Mouse (Mus musculus) liver, embryonic 14.5 days (tissue): Measurements from ENCODE around the gene Alx3. TPM values are rescaled to one million over a fixed set of nuclear protein-coding genes. Genes with fewer than 3 reads are reported as not detected.

Source experiments
- ATAC-seq: fragments of 200-750 bp; cut with Nextera tagmentation; 2 replicates; pipeline ENCODE4 v1.8.0; 2017; ENCODE audit warnings: moderate number of reproducible peaks, mild to moderate bottlenecking, moderate library complexity; ENCODE audit not compliant: insufficient read depth
- DNase-seq, 3 experiments: peaks; one replicate each; pipeline ENCODE4 v3.0.0-alpha.2; 2012 to 2013; ENCODE audit warnings: low read depth in 3 of 3, low spot score in 3 of 3
- H3K27ac ChIP-seq: fragments of 300-500 bp; sonication (generic); 2 replicates; pipeline ENCODE4 v1.5.1; 2014; ENCODE audit warnings: moderate library complexity, mild to moderate bottlenecking, control low read depth, inconsistent platforms
- H3K27me3 ChIP-seq: fragments of 300-500 bp; sonication (generic); 2 replicates; pipeline ENCODE4 v1.6.1; 2014; ENCODE audit warnings: mild to moderate bottlenecking, low read length, moderate library complexity; ENCODE audit not compliant: control insufficient read depth, insufficient read depth
- H3K36me3 ChIP-seq: fragments of 300-500 bp; sonication (generic); replicated peaks from 2 replicates; pipeline ENCODE4 v1.6.1; 2014; ENCODE audit warnings: low read depth; ENCODE audit not compliant: control insufficient read depth, insufficient read depth
- H3K4me1 ChIP-seq, 2 experiments: fragments of 200-500 bp in 1 of 2; fragments of 300-500 bp in 1 of 2; sonication (generic) in 1 of 2; replicated peaks; 2 replicates each; pipeline ENCODE4 v1.6.1; 2012 to 2014; ENCODE audit warnings: antibody characterized with exemption in 1 of 2, inconsistent platforms in 1 of 2, low read length in 1 of 2; ENCODE audit not compliant: control insufficient read depth in 2 of 2, insufficient read depth in 2 of 2
- H3K4me2 ChIP-seq: fragments of 300-500 bp; sonication (generic); 2 replicates; pipeline ENCODE4 v1.6.1; 2014; ENCODE audit warnings: low read depth, mild to moderate bottlenecking, control low read depth, moderate library complexity
- H3K4me3 ChIP-seq, 2 experiments: fragments of 200-500 bp in 1 of 2; fragments of 300-500 bp in 1 of 2; sonication (generic) in 1 of 2; 2 replicates each; pipeline ENCODE4 v1.5.1; 2012 to 2014; ENCODE audit warnings: low read depth in 2 of 2, low read length in 2 of 2, mild to moderate bottlenecking in 2 of 2, control low read depth in 1 of 2, inconsistent platforms in 1 of 2, moderate library complexity in 1 of 2; ENCODE audit not compliant: insufficient read depth in 1 of 2
- H3K9ac ChIP-seq: fragments of 300-500 bp; sonication (generic); replicated peaks from 2 replicates; pipeline ENCODE4 v1.6.1; 2014; ENCODE audit warnings: mild to moderate bottlenecking, control low read depth, moderate library complexity
- H3K9me3 ChIP-seq: fragments of 300-500 bp; sonication (generic); 2 replicates; pipeline ENCODE4 v1.6.1; 2016; ENCODE audit warnings: low read length, mixed read lengths; ENCODE audit not compliant: control insufficient read depth
- CTCF ChIP-seq: IDR thresholded peaks from 2 replicates; pipeline ENCODE4 v1.5.1; 2016; ENCODE audit warnings: antibody characterized with exemption, low read depth, control low read depth
- EP300 ChIP-seq: IDR thresholded peaks from 2 replicates; pipeline ENCODE4 v1.6.1; 2016; ENCODE audit warnings: antibody characterized with exemption, low read depth
- WGBS: fragments of 180-500 bp; shearing (Covaris S2); extraction: QIAGEN DNeasy Blood & Tissue Kit; methylation state at CpG from one replicate; pipeline ENCODE4 v1.1.7; 2014; ENCODE audit not compliant: insufficient replicate concordance; 5-methylcytosine and 5-hydroxymethylcytosine counted together
- polyA plus RNA-seq, 2 experiments: library from polyadenylated mRNA; depleted of rRNA in 1 of 2; stranded (reverse) in 1 of 2; unstranded in 1 of 2; fragments of >200 nt; fragmentation: Nextera tagmentation in 1 of 2; extraction: Ambion mirVana in 1 of 2; gene quantifications; 2 replicates each; pipeline versions ENCODE4 v1.2.1 to v1.2.3; 2012 to 2014

The Alx3 gene
- polyA plus RNA-seq, 2 experiments = not detected

- no peak overlapping the region for H3K4me3 ChIP-seq
- WGBS = 75% methylated on average over 7 of the region's 7 CpGs
- H3K9ac ChIP-seq = no peak overlapping the region
- no peak for ATAC-seq
- no peak overlapping the region for H3K27ac ChIP-seq
- TF ChIP-seq EP300 = no peak
- TF ChIP-seq CTCF = no peak
- H3K36me3 ChIP-seq = no peaks in the 10 kb centered on the region; the same call in none of the 2 replicates
- peaks cover 0 to 8% of the 10 kb centered on the region in 2 experiments; a peak in 3 of 4 replicates for H3K4me1 ChIP-seq
- H3K9me3 ChIP-seq = no peaks in the 10 kb centered on the region
- no peak for DNase-seq
- H3K4me2 ChIP-seq = no peak overlapping the region
- no peaks in the 10 kb centered on the region for H3K27me3 ChIP-seq
Measured at GRCm38 (mm10) chr3:107627641-107628040, 32.8 kb downstream of the Alx3 start.

- H3K9ac ChIP-seq = no peak overlapping the region
- H3K27ac ChIP-seq = no peak overlapping the region
- peaks cover 0 to 8% of the 10 kb centered on the region in 2 experiments; a peak in 3 of 4 replicates for H3K4me1 ChIP-seq
- H3K9me3 ChIP-seq = no peaks in the 10 kb centered on the region
- H3K27me3 ChIP-seq = no peaks in the 10 kb centered on the region
- TF ChIP-seq CTCF (no peak), EP300 (no peak)
- DNase-seq = no peak
- no peak overlapping the region for H3K4me3 ChIP-seq
- no peaks in the 10 kb centered on the region; the same call in none of the 2 replicates for H3K36me3 ChIP-seq
- ATAC-seq = no peak
- WGBS = 74% methylated on average over 2 of the region's 2 CpGs
- H3K4me2 ChIP-seq = no peak overlapping the region
Measured at GRCm38 (mm10) chr3:107628551-107628950, 33.7 kb downstream of the Alx3 start.

DNA sequence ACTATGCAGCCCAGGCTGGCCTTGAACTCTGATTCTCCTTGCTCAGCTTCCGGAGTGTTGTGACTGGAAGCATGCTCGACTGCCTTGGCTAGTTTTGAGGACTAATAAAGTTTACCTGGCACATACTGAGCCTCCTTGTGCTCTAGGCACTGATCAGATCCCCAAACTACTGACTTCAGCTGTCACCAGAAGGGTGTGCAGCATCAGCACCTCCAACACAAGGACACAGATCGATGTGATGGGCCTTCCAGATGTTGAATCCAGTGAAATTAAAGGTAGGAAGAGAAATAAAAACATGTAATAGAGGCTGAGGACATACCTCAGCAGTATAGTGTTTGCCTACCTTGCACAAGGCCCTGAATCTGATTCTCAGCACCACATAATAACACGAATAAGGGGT lies 34.6 kb downstream of the Alx3 start:
- H3K27me3 ChIP-seq = no peaks in the 10 kb centered on the region
- no peak for ATAC-seq
- WGBS = 75% methylated on average over 4 of the region's 4 CpGs
- no peak overlapping the region for H3K4me3 ChIP-seq
- peaks cover 0 to 8% of the 10 kb centered on the region in 2 experiments; a peak in 3 of 4 replicates for H3K4me1 ChIP-seq
- H3K9me3 ChIP-seq = no peaks in the 10 kb centered on the region
- TF ChIP-seq EP300 = no peak
- no peak for TF ChIP-seq CTCF
- H3K27ac ChIP-seq = no peak overlapping the region
- H3K9ac ChIP-seq = no peak overlapping the region
- H3K4me2 ChIP-seq = no peak overlapping the region
- no peak for DNase-seq
- no peaks in the 10 kb centered on the region; the same call in 1 of the 2 replicates for H3K36me3 ChIP-seq

DNA sequence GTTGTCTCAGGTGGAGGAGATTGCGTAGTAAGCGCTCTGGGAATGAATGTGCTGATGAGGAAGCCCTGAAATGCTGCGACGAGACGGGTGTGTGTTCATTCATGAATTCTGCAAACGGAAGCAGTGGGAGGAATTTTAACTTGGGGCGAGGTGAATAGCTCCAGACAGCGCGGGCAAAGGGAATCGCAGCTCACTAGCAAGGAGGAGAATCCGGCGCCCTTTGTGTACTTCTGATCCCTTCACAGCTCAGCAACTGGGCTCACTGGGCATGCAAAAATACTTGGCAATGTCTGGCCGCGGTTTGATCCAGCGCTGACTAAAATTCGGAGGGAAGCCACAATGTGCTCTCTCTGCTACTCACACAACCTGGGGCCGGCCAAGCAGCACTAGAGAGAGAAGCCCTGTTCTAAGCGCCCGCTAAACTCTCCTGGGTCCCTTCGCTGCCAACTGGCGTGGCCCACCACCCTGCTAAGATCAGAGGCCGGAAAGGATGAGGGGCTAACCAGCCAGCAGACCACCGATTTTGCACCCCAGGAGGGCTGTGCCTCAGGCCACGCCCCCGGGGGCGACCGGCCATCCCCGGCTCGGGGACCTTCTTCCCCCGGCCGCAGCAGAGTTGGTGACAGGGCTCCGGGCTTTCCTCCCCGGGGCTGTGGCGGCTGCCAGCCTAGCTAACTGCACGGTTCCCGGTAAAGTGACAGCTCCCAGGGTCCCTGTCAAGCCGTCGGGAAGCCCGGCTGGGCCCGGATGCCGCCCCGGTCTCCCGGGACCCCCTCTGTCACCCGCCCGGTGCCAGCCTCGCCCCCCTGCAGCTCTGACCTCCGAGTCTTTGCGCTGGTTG lies 36.1 kb downstream of the Alx3 start, which contains the start of gene Gm10961:
Gene Gm10961 (plus strand): TSS at position 641 of the 841 bp plus-strand sequence.
- ATAC-seq (peak; percentile 66), DNase-seq (peak in 1 of 3 experiments; percentile 2)
- H3K9ac ChIP-seq = peak within 1 kb of the TSS; percentile 94
- H3K4me2 ChIP-seq = peak within 1 kb of the TSS; percentile 66
- H3K4me3 ChIP-seq = peak within 1 kb of the TSS; percentile 76 to 94
- peak within 1 kb of the TSS; percentile 58 for H3K27ac ChIP-seq
- H3K4me1 ChIP-seq = peaks cover 0 to 8% of the 10 kb centered on the region in 2 experiments; a peak in 3 of 4 replicates
- no peaks in the 10 kb centered on the region; the same call in 1 of the 2 replicates for H3K36me3 ChIP-seq
- TF ChIP-seq CTCF (no peak), EP300 (no peak)
- H3K9me3 ChIP-seq = no peaks in the 10 kb centered on the region
- WGBS = 2% methylated on average over 46 of the region's 48 CpGs
- no peaks in the 10 kb centered on the region for H3K27me3 ChIP-seq

GRCm38 (mm10) chr3:107631523-107631958 lies 36.7 kb downstream of the Alx3 start, which contains the start of gene Strip1:
Gene Strip1 (minus strand): TSS chr3:107631694.
- no peaks in the 10 kb centered on the region; the same call in 1 of the 2 replicates for H3K36me3 ChIP-seq
- H3K27me3 ChIP-seq = no peaks in the 10 kb centered on the region
- peak within 1 kb of the TSS; percentile 58 for H3K27ac ChIP-seq
- peaks cover 0 to 8% of the 10 kb centered on the region in 2 experiments; a peak in 3 of 4 replicates for H3K4me1 ChIP-seq
- H3K4me3 ChIP-seq = peak within 1 kb of the TSS; percentile 76 to 94
- TF ChIP-seq CTCF = no peak
- TF ChIP-seq EP300 = peak; percentile 50
- H3K4me2 ChIP-seq = peak within 1 kb of the TSS; percentile 66
- WGBS = under 1% methylated on average over 35 of the region's 35 CpGs
- no peaks in the 10 kb centered on the region for H3K9me3 ChIP-seq
- ATAC-seq = peak; percentile 94
- peak; percentile 88 to 90 (median 89) for DNase-seq
- peak within 1 kb of the TSS; percentile 94 for H3K9ac ChIP-seq
